Mouse (Mus musculus) midbrain, embryonic 10.5 days (tissue): ENCODE measurements at regions not wholly inside any gene's neighbourhood (a gene's known extent, or its start where the extent isn't known, plus 50 kb on each side); places are given as distances from the start of the nearest gene placed in this dataset.

Source experiments
- DNase-seq: peaks from one replicate; pipeline ENCODE4 v3.0.0-alpha.2; 2017; ENCODE audit warnings: low spot score
- H3K27ac ChIP-seq: fragments of 300-500 bp; sonication (generic); replicated peaks from 2 replicates; pipeline ENCODE4 v1.5.1; 2016; ENCODE audit warnings: mild to moderate bottlenecking
- H3K27me3 ChIP-seq: fragments of 300-500 bp; sonication (generic); 2 replicates; pipeline ENCODE4 v1.6.1; 2016; ENCODE audit warnings: low read depth, mild to moderate bottlenecking; ENCODE audit not compliant: poor library complexity, severe bottlenecking
- H3K36me3 ChIP-seq: fragments of 300-500 bp; sonication (generic); 2 replicates; pipeline ENCODE4 v1.6.1; 2016; ENCODE audit warnings: mild to moderate bottlenecking, moderate library complexity
- H3K4me1 ChIP-seq: fragments of 300-500 bp; sonication (generic); 2 replicates; pipeline ENCODE4 v1.6.1; 2016
- H3K4me3 ChIP-seq: fragments of 300-500 bp; sonication (generic); 2 replicates; pipeline ENCODE4 v1.5.1; 2016; ENCODE audit warnings: mild to moderate bottlenecking, moderate library complexity
- H3K9me3 ChIP-seq: fragments of 300-500 bp; sonication (generic); replicated peaks from 2 replicates; pipeline ENCODE4 v1.6.1; 2016; ENCODE audit warnings: mild to moderate bottlenecking
- WGBS: fragments of 180-500 bp; shearing (Covaris S2); methylation state at CpG from one replicate; pipeline ENCODE4 v1.1.7; 2016; 5-methylcytosine and 5-hydroxymethylcytosine counted together

GRCm38 (mm10) chr10:15399964-15400363, 682.0 kb upstream of the Gje1 start:
- no peak for DNase-seq
- no peaks in the 10 kb centered on the region for H3K27me3 ChIP-seq
- peaks cover 13% of the 10 kb centered on the region for H3K4me1 ChIP-seq
- H3K4me3 ChIP-seq: no peak overlapping the region
- H3K36me3 ChIP-seq: no peaks in the 10 kb centered on the region
- H3K9me3 ChIP-seq: no peaks in the 10 kb centered on the region
- no peak overlapping the region for H3K27ac ChIP-seq

DNA sequence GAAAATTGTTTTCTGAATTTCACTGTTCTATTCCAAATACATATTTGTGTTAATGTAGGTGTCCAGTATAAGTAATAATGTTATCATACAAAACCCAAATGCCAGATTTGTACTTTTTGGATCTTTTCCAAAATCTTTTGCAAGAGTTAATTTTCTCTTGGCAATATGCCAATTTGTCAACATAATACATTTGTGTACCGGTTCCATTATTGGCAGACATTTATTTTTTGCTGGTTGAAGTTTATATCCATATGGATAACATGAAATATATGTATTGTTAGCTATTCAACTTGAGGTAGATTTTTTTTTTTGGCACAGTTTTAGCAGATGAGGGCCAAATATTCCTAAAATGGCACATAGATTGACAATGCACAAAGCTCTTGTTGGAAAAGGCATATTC, 679.1 kb upstream of the Gje1 start:
- Histone ChIP-seq H3K4me1 (peaks cover 6% of the 10 kb centered on the region), H3K27ac (no peak overlapping the region), H3K27me3 (no peaks in the 10 kb centered on the region), H3K9me3 (no peaks in the 10 kb centered on the region), H3K36me3 (no peaks in the 10 kb centered on the region), H3K4me3 (no peak overlapping the region)
- WGBS: 97% methylated on average over 1 of the region's 1 CpGs
- DNase-seq: no peak

DNA sequence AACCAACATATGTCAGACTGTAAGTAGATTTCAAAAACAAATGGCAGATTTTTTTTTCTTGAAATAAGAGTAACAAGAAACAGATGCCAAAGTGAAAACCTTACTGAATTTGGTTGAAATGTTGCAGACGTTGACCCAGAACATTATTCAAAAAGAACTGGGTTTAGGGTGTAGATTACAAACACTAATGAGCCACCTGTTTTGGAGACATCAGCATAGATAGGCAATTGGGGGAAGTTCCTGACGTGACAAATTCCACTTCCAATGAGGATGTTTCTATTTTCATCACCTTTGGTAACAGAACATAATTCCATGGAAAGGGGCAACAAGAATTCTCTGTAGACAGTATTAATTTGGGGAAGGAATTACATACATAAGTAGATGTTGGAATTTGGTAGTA, 677.3 kb upstream of the Gje1 start:
- Histone ChIP-seq H3K27ac (no peak overlapping the region), H3K27me3 (no peaks in the 10 kb centered on the region), H3K4me1 (no peaks in the 10 kb centered on the region), H3K9me3 (no peaks in the 10 kb centered on the region), H3K4me3 (no peak overlapping the region), H3K36me3 (no peaks in the 10 kb centered on the region)
- DNase-seq: no peak
- 79% methylated on average over 2 of the region's 2 CpGs for WGBS

GRCm38 (mm10) chr10:15392027-15392816, 674.2 kb upstream of the Gje1 start:
- Histone ChIP-seq H3K27ac (no peak overlapping the region), H3K9me3 (no peaks in the 10 kb centered on the region), H3K4me3 (no peak overlapping the region), H3K27me3 (no peaks in the 10 kb centered on the region), H3K4me1 (no peaks in the 10 kb centered on the region), H3K36me3 (no peaks in the 10 kb centered on the region)
- WGBS: 79% methylated on average over 5 of the region's 5 CpGs
- no peak for DNase-seq

GRCm38 (mm10) chr10:15373571-15373970, 655.6 kb upstream of the Gje1 start:
- no peak for DNase-seq
- Histone ChIP-seq H3K4me1 (no peaks in the 10 kb centered on the region), H3K27me3 (no peaks in the 10 kb centered on the region), H3K27ac (no peak overlapping the region), H3K36me3 (no peaks in the 10 kb centered on the region), H3K9me3 (no peaks in the 10 kb centered on the region), H3K4me3 (no peak overlapping the region)
- WGBS: 87% methylated on average over 3 of the region's 3 CpGs
